Mouse (Mus musculus): ENCODE measurements around the gene Cfap221.

- no peak for TF ChIP-seq CTCF (IDR thresholded peaks at IDR 0.05; ENCODE audit: low read depth)
- no peak for TF ChIP-seq EP300 (IDR thresholded peaks at IDR 0.05; ENCODE audit: low read depth)
These were observed 45.4 kb upstream of the Cfap221 start for GRCm38 (mm10) chr1:120042421-120042820.
